Mouse (Mus musculus) CH12.LX (cell line): ENCODE measurements around the gene Cds2. TPM values are rescaled to one million over a fixed set of nuclear protein-coding genes. Genes with fewer than 3 reads are reported as not detected.
"Not testable (repeated sequence)": the region's sequence is repeated elsewhere in the genome, so short reads cannot be mapped to it uniquely, and the experiment has no call there.

Experiments used
- DNase-seq: peaks from one replicate; pipeline ENCODE4 v3.0.0-alpha.2; 2013; ENCODE audit errors: extremely low read depth
- H3K27ac ChIP-seq: 2 replicates; pipeline ENCODE4 v1.5.1; 2012; ENCODE audit warnings: low read depth, mild to moderate bottlenecking, control low read depth, moderate library complexity; ENCODE audit not compliant: insufficient read depth
- H3K27me3 ChIP-seq: replicated peaks from 2 replicates; pipeline ENCODE3; 2012; ENCODE audit warnings: inconsistent platforms
- H3K36me3 ChIP-seq, 2 experiments: replicated peaks in 1 of 2; 2 replicates each; pipeline versions ENCODE3 to v1.6.1; 2012; ENCODE audit warnings: inconsistent platforms in 1 of 2, low read length in 1 of 2, mild to moderate bottlenecking in 1 of 2, mixed read lengths in 1 of 2, moderate library complexity in 1 of 2; ENCODE audit not compliant: control insufficient read depth in 1 of 2, insufficient read depth in 1 of 2
- H3K4me1 ChIP-seq, 2 experiments: 2 replicates each; pipeline ENCODE4 v1.6.1; 2012; ENCODE audit warnings: inconsistent platforms in 1 of 2, moderate library complexity in 1 of 2; ENCODE audit not compliant: insufficient read depth in 2 of 2, control insufficient read depth in 1 of 2
- H3K4me2 ChIP-seq: 2 replicates; pipeline ENCODE4 v1.6.1; 2012; ENCODE audit warnings: low read depth, mild to moderate bottlenecking, control low read depth; ENCODE audit not compliant: poor library complexity, insufficient read depth, severe bottlenecking
- H3K4me3 ChIP-seq, 3 experiments: fragments of 150-350 bp in 1 of 3; sonication (generic) in 1 of 3; replicated peaks in 1 of 3; 2 replicates each; pipeline versions ENCODE3 to v1.5.1; 2011 to 2012; ENCODE audit warnings: low read depth in 2 of 3, low read length in 2 of 3, mild to moderate bottlenecking in 2 of 3, moderate library complexity in 2 of 3, control low read depth in 1 of 3, improper control_type of control experiment in 1 of 3, inconsistent platforms in 1 of 3, mixed read lengths in 1 of 3; ENCODE audit not compliant: poor library complexity in 1 of 3
- H3K79me2 ChIP-seq: replicated peaks from 2 replicates; pipeline ENCODE4 v1.6.1; 2012; ENCODE audit warnings: mild to moderate bottlenecking, moderate library complexity; ENCODE audit not compliant: control insufficient read depth, poor library complexity, insufficient read depth, severe bottlenecking; ENCODE audit errors: extremely low read depth
- H3K9ac ChIP-seq: 2 replicates; pipeline ENCODE4 v1.6.1; 2012; ENCODE audit warnings: low read depth, mild to moderate bottlenecking, control low read depth, moderate library complexity; ENCODE audit not compliant: insufficient read depth
- H3K9me3 ChIP-seq: replicated peaks from 2 replicates; pipeline ENCODE3; 2012; ENCODE audit warnings: low read length, inconsistent platforms, mixed read lengths
- CTCF ChIP-seq, 2 experiments: IDR thresholded peaks in 1 of 2; conservative IDR thresholded peaks in 1 of 2; 2 replicates each; pipeline ENCODE4 v1.5.1; 2011 to 2012; ENCODE audit warnings: low read depth in 2 of 2, low read length in 2 of 2, improper control_type of control experiment in 1 of 2, inconsistent platforms in 1 of 2, mild to moderate bottlenecking in 1 of 2, moderate library complexity in 1 of 2
- EP300 ChIP-seq: IDR thresholded peaks from 2 replicates; pipeline ENCODE4 v1.6.1; 2011; ENCODE audit warnings: low read length, improper control_type of control experiment
- MAX ChIP-seq: IDR thresholded peaks from 2 replicates; pipeline ENCODE4 v1.6.1; 2011; ENCODE audit warnings: low read length, improper control_type of control experiment
- MAZ ChIP-seq: IDR thresholded peaks from 2 replicates; pipeline ENCODE4 v1.6.1; 2012; ENCODE audit warnings: low read depth, mild to moderate bottlenecking, inconsistent platforms, low read length, improper control_type of control experiment, moderate library complexity
- RAD21 ChIP-seq: IDR thresholded peaks from 2 replicates; pipeline ENCODE4 v1.6.1; 2011; ENCODE audit warnings: low read depth, mild to moderate bottlenecking, low read length, improper control_type of control experiment, moderate library complexity
- SMC3 ChIP-seq: IDR thresholded peaks from 2 replicates; pipeline ENCODE4 v1.6.1; 2011; ENCODE audit warnings: low read depth, low read length, improper control_type of control experiment
- TCF12 ChIP-seq: IDR thresholded peaks from 2 replicates; pipeline ENCODE4 v1.6.1; 2014; ENCODE audit warnings: low read depth, mild to moderate bottlenecking, inconsistent platforms, low read length, improper control_type of control experiment
- USF1 ChIP-seq: IDR thresholded peaks from 2 replicates; pipeline ENCODE4 v1.6.1; 2014; ENCODE audit warnings: low read depth, mild to moderate bottlenecking, inconsistent platforms, low read length, improper control_type of control experiment
- dilution Hi-C: fragments of 300-500 bp; cut with MboI; formaldehyde crosslinking; loops from 2 replicates; pipeline ENCODE4 v1.14.3; 2020; ENCODE audit warnings: low sequenced_read_pairs; ENCODE audit not compliant: extremely low pct_unique_long_range_greater_than_20kb, extremely low pct_ligation_motif_present
- in situ Hi-C: fragments of 300-500 bp; cut with MboI; formaldehyde crosslinking; loops from 3 replicates; pipeline ENCODE4 v1.14.3; 2019; ENCODE audit warnings: low sequenced_read_pairs, low pct_ligation_motif_present, low pct_unique_long_range_greater_than_20kb, mixed read lengths
- polyA plus RNA-seq: library from polyadenylated mRNA; unstranded; fragments of >175 nt; gene quantifications from 2 replicates; pipeline ENCODE4 v1.2.1, GENCODE M21; 2012; ENCODE audit warnings: low read depth; ENCODE audit not compliant: insufficient read length
- total RNA-seq, 2 experiments: library from RNA; depleted of rRNA; stranded (reverse); fragments of 300-350 nt in 1 of 2; fragments of >200 nt in 1 of 2; gene quantifications; 2 replicates each; pipeline ENCODE4 v1.2.3; 2012 to 2014

Cds2 gene
- total and polyA plus RNA-seq, 3 experiments: 20.3 to 38.9 (median 21.2) TPM

GRCm38 (mm10) chr2:132235975-132236374 lies 27.0 kb upstream of the Cds2 start:
- dilution Hi-C loops (no loop called here), in situ Hi-C loops (no loop called here)
- no peaks in the 10 kb centered on the region for H3K79me2 ChIP-seq
- DNase-seq: no peak
- H3K27me3 ChIP-seq: no peaks in the 10 kb centered on the region
- TF ChIP-seq MAX: no peak
- H3K9me3 ChIP-seq: no peaks in the 10 kb centered on the region
- H3K4me1 ChIP-seq: peaks cover 7 to 8% of the 10 kb centered on the region in 2 experiments; a peak in 3 of 4 replicates
- no peak overlapping the region for H3K9ac ChIP-seq
- H3K4me3 ChIP-seq: no peak overlapping the region
- H3K36me3 ChIP-seq: peaks cover 4 to 21% of the 10 kb centered on the region in 2 experiments
- no peak overlapping the region for H3K4me2 ChIP-seq
- no peak overlapping the region for H3K27ac ChIP-seq

GRCm38 (mm10) chr2:132239434-132239833 lies 23.5 kb upstream of the Cds2 start:
- H3K9ac ChIP-seq, H3K4me3 ChIP-seq, dilution Hi-C loops, H3K79me2 ChIP-seq, in situ Hi-C loops, H3K27me3 ChIP-seq, DNase-seq, H3K27ac ChIP-seq, H3K9me3 ChIP-seq, H3K4me2 ChIP-seq: not testable (repeated sequence)
- H3K36me3 ChIP-seq: peaks cover 14 to 44% of the 10 kb centered on the region in 2 experiments
- peaks cover 13 to 21% of the 10 kb centered on the region in 2 experiments for H3K4me1 ChIP-seq

- in situ Hi-C loops: loop anchor here (10.0 kb wide), 2 partner anchors 106 to 256 kb away; no protein-coding TSS in a partner anchor
- not testable (repeated sequence) for H3K4me3 ChIP-seq, H3K27ac ChIP-seq, H3K4me2 ChIP-seq
- TF ChIP-seq RAD21 (peak; percentile 36), CTCF (conservative IDR thresholded peaks at IDR 0.05 in 1 of 2, IDR thresholded peaks at IDR 0.05 in 1 of 2; ENCODE audit: low read depth in 2 of 2, low read length in 2 of 2) (peak; percentile 30 to 55; a peak in 2 of 4 replicates), SMC3 (peak; percentile 55)
- TF ChIP-seq, all 38 proteins: peak for 3; not testable (repeated sequence) for 35
- H3K9me3 ChIP-seq, dilution Hi-C loops, H3K9ac ChIP-seq, H3K79me2 ChIP-seq, H3K27me3 ChIP-seq: not testable (repeated sequence)
- H3K36me3 ChIP-seq: peaks cover 16 to 53% of the 10 kb centered on the region in 2 experiments
- DNase-seq: peak; percentile 40
- peaks cover 13 to 27% of the 10 kb centered on the region in 2 experiments for H3K4me1 ChIP-seq
These were observed 22.5 kb upstream of the Cds2 start for GRCm38 (mm10) chr2:132240457-132240856.

- TF ChIP-seq EP300: peak; percentile 63; the same call in 1 of the 2 replicates
- TF ChIP-seq USF1: no peak
- TF ChIP-seq TCF12: no peak
- TF ChIP-seq MAX: no peak
- no peak for TF ChIP-seq MAZ
- dilution Hi-C loops (no loop called here), in situ Hi-C loops (loop anchor here (10.0 kb wide), 2 partner anchors 109 to 259 kb away; no protein-coding TSS in a partner anchor)
- no peak overlapping the region for H3K9ac ChIP-seq
- peak; percentile 65 for DNase-seq
- H3K27me3 ChIP-seq: no peaks in the 10 kb centered on the region
- 0 out of 2 replicates have a peak overlapping the region, but pooled peaks have one; percentile 39 for H3K4me2 ChIP-seq
- H3K27ac ChIP-seq: peak overlapping the region; percentile 68
- no peak overlapping the region for H3K4me3 ChIP-seq
- peaks cover 12 to 32% of the 10 kb centered on the region in 2 experiments for H3K4me1 ChIP-seq
- peaks cover 18 to 58% of the 10 kb centered on the region in 2 experiments for H3K36me3 ChIP-seq
- H3K79me2 ChIP-seq: peaks cover 12% of the 10 kb centered on the region
- no peaks in the 10 kb centered on the region for H3K9me3 ChIP-seq
These were observed 19.6 kb upstream of the Cds2 start for GRCm38 (mm10) chr2:132243370-132243769.
